Mouse (Mus musculus) megakaryocyte, embryonic 14.5 days (primary cell): ENCODE results near the gene Chst13.

Source experiments
- FLI1 ChIP-seq: IDR thresholded peaks from 2 replicates; pipeline ENCODE4 v1.6.1; 2012; ENCODE audit warnings: low read length, inconsistent platforms, mixed read lengths
- GATA1 ChIP-seq: IDR thresholded peaks from 3 replicates; pipeline ENCODE4 v1.6.1; 2012; ENCODE audit warnings: mixed read lengths, low read length, inconsistent platforms, borderline replicate concordance

DNA sequence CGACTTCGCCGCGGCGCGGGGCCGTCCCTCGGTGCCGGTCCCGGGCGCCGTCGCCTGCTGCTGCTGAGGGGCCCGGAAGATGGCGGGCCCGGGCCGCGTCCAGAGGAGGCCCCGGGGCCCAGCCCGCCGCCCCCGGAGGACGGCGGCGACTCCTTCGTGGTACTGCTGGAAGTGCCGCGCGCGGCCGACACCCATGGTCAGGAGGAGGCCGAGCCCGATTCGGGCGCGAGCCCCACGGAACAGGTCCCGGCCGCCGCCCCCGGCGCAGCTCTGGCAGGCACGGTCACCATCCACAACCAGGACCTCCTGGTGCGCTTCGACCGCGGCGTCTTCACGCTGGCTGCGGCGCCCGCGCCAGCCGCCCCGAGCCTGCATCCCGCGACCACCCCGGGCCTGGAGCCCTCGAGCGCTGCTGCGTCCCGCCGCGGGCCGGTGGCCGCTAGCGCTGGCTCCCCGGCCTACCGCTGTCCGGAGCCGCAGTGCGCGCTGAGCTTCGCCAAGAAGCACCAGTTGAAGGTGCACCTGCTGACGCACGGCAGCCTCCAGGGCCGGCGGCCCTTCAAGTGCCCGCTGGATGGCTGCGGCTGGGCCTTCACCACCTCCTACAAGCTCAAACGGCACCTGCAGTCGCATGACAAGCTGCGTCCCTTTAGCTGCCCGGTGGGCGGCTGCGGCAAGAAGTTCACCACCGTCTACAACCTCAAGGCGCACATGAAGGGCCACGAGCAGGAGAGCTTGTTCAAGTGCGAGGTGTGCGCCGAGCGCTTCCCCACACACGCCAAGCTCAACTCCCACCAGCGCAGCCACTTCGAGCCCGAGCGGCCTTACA, 45.0 kb upstream of the Chst13 start:
- TF ChIP-seq GATA1: no peak
- TF ChIP-seq FLI1: no peak
